Mouse (Mus musculus) T-helper 17 cell (primary cell): Measurements from ENCODE around the gene Rassf1.

Source experiments
- in situ Hi-C, 2 experiments: fragments of 300-600 bp; cut with MboI, MseI; formaldehyde crosslinking; loops; 1 replicate in 1 of 2; 2 replicates in 1 of 2; pipeline ENCODE4 v1.15.1; 2025; ENCODE audit warnings: high pct_unique_total_duplicates in 2 of 2

Rassf1 gene

DNA sequence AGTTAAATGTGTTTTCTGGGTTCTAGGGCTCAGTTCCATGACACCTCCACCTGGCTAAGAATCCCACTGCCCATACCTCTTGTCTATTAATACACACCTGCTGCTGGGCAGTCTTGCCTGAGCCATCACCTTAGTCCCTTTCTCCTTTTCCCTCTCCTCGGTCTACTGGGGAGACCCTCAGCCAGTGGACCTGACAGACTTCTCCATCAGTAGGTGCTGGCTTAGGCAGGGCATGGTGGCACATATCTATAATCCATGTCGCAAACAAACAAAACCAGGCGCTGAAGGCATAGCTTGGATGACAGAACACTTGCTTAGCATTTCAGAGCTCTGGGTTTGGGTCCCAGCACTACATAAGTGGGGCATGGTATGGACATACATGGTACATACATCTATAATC lies 12.6 kb upstream of the Rassf1 start:
- in situ Hi-C loops = loop anchor here (5.0 to 25.0 kb wide), 4 partner anchors 236 to 1549 kb away; partner anchors contain the start of genes Abhd14a (in 1 of the 2), Abhd14b (in 1 of the 2), Ccdc51 (in 1 of the 2) and Plxnb1 (in 1 of the 2)

DNA sequence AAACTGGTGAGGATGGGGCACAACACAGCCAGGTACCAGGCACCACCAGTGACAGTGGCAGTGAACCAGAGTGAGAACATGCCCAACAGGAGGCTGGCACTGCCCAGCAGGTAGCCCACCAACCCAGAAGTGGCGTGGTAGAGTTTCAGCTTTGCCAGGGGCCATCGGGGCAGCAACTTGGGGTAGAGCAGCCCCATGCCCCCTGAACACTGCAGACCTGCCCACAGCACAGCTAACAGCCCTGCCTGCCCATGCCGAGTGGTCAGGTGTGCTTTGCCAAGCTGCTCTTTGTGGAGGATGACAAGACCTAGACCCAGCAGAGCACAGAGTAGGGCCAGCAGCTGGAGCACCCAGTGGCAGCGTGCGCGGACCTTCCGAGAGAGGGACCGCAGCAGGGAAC lies 11.4 kb upstream of the Rassf1 start:
- in situ Hi-C loops = loop anchor here (5.0 to 25.0 kb wide), 4 partner anchors 238 to 1547 kb away; partner anchors contain the start of genes Abhd14a (in 1 of the 2), Abhd14b (in 1 of the 2), Ccdc51 (in 1 of the 2) and Plxnb1 (in 1 of the 2)

DNA sequence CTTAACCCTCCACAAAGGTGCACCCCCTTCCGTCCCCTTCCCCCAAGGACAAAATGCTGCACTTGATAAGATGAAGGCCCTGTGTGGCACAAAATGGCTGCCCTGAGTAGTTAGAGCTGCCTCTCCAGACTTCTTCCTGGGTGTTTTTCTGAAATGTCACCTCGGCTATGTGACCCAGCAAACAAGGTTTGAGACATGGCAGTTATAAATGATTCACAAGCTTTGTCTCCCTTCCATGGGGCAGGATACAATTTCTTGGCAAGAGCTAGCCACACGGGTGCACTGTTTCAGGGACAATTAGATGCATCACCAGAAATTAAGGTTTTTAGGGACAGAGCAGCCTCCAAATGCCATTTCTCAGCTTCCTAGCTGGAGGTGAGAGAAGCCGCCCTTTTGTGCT lies 10.9 kb upstream of the Rassf1 start:
- in situ Hi-C loops = loop anchor here (25.0 kb wide), 2 partner anchors 1353 to 1547 kb away; partner anchors contain the start of genes Ccdc51 (in 1 of the 2), Plxnb1 (in 1 of the 2), Ppm1m (in 1 of the 2) and Tma7 (in 1 of the 2)

DNA sequence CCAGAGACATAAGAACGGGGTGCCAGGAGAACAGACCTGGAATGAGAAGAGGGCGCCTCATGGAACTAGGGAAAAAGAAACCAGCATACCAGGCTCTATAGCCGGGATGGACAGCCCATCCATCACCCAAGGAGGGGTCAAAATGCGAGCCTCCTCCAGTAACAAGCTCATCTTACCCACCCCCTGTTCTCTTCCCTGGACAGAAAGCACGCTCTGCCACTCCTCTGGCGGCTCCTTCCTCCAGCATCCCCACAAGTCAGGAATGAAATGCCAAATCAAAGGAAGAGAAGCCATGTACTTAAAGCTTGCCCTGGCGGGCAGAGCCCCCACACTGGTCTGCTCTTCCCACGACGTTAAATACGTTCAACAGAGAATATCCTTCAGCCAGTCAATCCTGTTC lies 10.3 kb upstream of the Rassf1 start:
- in situ Hi-C loops = loop anchor here (25.0 kb wide), 2 partner anchors 1354 to 1546 kb away; partner anchors contain the start of genes Ccdc51 (in 1 of the 2), Plxnb1 (in 1 of the 2), Ppm1m (in 1 of the 2) and Tma7 (in 1 of the 2)

DNA sequence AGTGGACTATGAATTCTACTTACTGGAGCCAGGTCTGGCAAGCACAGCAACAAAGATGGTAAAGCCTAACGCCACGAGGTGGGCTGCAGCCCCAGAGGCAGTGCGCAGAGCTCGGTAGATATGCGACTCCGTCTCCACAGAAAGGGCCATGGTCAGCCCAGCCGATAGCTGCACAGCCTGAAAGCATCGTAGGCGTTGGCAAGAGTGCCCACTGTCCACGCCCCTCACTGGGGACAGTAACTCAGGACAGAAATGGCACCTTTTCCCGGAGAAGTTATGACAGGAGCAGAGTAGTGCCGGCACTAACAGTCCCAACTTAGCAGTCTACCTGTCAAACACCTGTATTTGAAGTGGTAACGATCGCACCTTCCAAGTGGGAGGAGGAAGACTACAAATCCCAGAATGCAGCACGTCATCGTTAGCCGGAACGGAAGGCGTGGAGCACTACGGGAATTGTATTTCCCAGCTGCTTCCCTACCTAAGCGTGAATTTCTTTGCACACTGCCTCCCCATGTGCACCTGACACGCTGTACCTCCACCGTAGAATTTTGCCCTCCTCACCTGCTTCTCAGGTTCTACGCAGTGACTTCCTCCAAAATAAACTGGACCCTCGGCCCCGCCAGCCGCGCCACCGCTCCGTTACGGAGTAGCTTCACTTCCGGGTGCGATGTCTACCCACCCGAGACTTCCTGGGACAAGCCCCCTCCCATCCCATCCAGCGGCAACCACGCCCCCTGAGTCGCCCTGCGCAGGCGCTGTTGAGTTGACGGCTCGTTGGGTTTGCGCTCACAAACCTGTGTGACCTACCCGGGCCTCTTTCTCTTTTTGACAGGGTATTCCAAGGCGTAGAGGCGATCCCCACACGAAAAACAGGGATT lies 9.6 kb upstream of the Rassf1 start, which contains the start of the genes Cyb561d2 and Nprl2:
Gene Cyb561d2 (minus strand): TSS at position 720 of the 878 bp plus-strand sequence.
Gene Nprl2 (plus strand): TSS at position 753 of the 878 bp plus-strand sequence.
- in situ Hi-C loops = loop anchor here (25.0 kb wide), 2 partner anchors 1354 to 1546 kb away; partner anchors contain the start of genes Ccdc51 (in 1 of the 2), Plxnb1 (in 1 of the 2), Ppm1m (in 1 of the 2) and Tma7 (in 1 of the 2)

DNA sequence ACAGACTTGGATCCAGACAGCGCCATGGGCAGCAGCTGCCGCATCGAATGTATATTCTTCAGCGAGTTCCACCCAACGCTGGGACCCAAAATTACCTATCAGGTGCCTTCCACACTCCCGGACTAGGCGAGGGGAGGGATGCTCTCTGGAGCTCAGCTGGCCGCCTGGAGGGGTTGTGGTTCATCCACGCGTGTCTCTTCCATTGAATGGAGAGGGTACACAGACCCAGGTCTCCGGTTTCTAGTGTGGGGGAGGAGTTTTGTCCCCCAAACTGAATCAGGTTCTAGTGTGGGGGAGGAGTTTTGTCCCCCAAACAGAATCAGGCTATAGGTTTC lies 9.0 kb upstream of the Rassf1 start:
- in situ Hi-C loops = loop anchor here (25.0 kb wide), 2 partner anchors 1355 to 1545 kb away; partner anchors contain the start of genes Ccdc51 (in 1 of the 2), Plxnb1 (in 1 of the 2), Ppm1m (in 1 of the 2) and Tma7 (in 1 of the 2)

DNA sequence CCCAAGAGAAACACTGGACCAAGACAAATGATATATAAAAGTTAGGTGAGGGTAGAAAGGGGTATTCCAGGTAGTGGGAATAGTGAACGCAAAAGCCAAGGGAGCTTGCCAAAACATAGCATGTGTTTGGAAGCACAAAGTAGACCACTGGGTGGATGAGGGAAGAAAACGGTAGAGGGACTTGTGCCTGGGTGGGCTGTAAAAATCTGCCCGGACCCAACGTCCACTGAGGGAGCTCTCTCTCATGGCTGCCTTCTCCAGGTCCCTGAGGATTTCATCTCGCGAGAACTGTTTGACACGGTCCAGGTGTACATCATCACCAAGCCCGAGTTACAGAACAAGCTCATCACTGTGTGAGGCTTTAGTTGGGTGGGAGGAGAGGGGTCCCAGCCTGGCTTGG lies 8.6 kb upstream of the Rassf1 start:
- in situ Hi-C loops = loop anchor here (25.0 kb wide), 2 partner anchors 1355 to 1545 kb away; partner anchors contain the start of genes Ccdc51 (in 1 of the 2), Plxnb1 (in 1 of the 2), Ppm1m (in 1 of the 2) and Tma7 (in 1 of the 2)

DNA sequence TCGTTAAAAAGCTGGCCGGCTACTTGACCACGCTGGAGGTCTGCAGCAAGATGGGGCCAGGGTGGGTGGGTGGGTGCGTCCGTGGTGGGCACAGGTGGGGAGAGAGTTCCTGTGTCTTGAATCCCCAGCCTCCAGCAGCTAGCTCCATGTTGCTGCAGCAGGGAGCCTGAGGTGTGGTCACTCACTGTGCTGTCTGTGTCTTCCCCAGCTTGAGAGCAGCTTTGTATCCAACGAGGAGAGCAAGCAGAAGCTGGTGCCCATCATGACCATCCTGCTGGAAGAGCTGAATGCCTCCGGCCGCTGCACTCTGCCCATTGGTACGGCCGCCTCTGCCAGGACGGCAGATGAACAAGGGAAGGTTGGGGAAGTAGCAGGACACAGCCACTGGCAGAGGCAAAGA lies 8.1 kb upstream of the Rassf1 start:
- in situ Hi-C loops = loop anchor here (25.0 kb wide), 2 partner anchors 1356 to 1544 kb away; partner anchors contain the start of genes Ccdc51 (in 1 of the 2), Plxnb1 (in 1 of the 2), Ppm1m (in 1 of the 2) and Tma7 (in 1 of the 2)

DNA sequence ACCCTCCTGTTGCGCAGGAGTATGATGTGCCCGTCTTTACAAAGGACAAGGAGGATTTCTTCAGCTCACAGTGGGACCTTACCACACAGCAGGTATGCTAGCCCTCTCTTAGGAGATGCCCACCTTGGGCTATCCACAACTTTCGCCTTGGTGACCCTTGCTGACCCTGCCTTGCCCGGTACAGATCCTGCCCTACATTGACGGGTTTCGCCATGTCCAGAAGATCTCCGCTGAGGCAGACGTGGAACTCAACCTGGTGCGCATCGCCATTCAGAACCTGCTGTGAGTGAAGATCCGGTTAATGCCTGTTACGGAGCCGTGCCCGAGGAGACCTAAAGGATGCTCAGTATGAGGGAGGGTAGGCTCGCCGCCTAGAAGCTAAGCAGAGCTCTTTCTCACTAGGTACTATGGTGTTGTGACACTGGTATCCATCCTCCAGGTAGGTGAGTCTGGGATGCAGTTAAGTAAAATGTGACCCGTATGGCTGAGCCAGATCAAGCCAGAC lies 7.1 kb upstream of the Rassf1 start:
- in situ Hi-C loops = loop anchor here (25.0 kb wide), 2 partner anchors 1357 to 1543 kb away; partner anchors contain the start of genes Ccdc51 (in 1 of the 2), Plxnb1 (in 1 of the 2), Ppm1m (in 1 of the 2) and Tma7 (in 1 of the 2)

DNA sequence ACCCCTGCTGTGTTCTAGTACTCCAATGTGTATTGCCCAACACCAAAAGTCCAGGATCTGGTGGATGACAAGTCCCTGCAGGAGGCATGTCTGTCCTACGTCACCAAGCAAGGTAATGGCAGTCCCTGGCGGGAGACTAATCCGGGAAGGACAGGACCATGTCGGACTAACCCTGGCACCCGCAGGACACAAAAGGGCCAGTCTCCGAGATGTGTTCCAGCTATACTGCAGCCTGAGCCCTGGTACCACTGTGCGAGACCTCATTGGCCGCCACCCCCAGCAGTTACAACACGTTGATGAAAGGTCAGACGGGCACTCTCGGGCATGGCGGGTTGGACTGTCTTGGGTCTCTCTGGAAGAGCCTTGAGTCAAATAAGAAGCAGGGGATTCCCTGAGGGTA lies 6.6 kb upstream of the Rassf1 start:
- in situ Hi-C loops = loop anchor here (25.0 kb wide), 2 partner anchors 1357 to 1543 kb away; partner anchors contain the start of genes Ccdc51 (in 1 of the 2), Plxnb1 (in 1 of the 2), Ppm1m (in 1 of the 2) and Tma7 (in 1 of the 2)

DNA sequence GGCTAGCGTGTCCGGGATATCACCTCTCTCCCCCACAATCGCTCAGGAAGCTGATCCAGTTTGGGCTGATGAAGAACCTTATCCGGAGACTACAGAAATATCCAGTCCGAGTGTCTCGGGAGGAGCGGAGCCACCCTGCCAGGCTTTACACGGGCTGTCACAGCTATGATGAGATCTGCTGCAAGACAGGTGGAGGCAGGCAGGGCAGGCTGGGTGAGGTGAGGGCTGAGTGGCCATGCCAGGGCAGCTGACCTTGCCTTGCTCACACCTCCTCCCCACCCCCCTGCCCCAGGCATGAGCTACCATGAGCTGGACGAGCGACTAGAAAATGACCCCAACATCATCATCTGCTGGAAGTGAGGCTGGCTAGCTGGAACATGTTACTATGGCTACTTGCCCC lies 6.2 kb upstream of the Rassf1 start:
- in situ Hi-C loops = loop anchor here (25.0 kb wide), 2 partner anchors 1358 to 1542 kb away; partner anchors contain the start of genes Ccdc51 (in 1 of the 2), Plxnb1 (in 1 of the 2), Ppm1m (in 1 of the 2) and Tma7 (in 1 of the 2)

DNA sequence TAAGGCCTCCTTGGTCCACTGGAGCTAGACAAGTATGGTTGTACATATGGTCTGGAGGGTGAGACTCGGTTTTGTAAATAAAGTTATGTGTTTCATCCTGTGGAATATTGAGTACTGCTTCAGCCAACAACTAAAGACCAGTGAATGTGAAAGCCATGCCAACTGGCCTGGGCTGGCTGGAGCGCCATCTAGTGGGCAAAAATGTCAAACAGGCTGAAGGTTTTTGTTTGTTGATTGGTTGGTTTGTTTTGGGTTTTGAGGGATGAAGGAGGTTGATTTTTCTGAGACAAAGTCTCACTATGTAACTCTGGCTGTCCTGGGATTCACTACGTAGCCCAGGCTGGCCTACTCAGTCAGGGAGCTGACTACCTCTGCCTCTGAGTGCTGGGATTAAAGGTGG lies 5.8 kb upstream of the Rassf1 start:
- in situ Hi-C loops = loop anchor here (25.0 kb wide), 2 partner anchors 1358 to 1542 kb away; partner anchors contain the start of genes Ccdc51 (in 1 of the 2), Plxnb1 (in 1 of the 2), Ppm1m (in 1 of the 2) and Tma7 (in 1 of the 2)

DNA sequence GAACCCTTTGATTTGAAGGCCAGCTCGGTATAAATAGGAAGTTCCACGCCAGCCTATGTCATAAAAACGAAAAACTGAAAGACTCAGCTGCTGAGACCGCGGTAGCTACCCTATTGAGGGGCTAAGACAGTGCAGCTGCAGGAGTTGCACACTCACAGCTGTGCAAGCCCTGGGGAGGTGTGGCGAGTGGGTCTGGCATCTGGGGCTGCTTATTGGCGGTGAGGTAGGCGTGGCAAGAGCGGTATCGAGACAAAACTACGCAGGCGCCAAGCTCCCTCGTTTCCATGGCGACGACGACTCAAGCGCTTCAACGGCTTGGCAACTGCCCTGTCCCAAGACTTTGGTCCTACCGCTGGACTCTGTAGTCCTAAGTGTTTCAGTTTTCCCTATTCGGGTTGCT lies 4.3 kb upstream of the Rassf1 start, which contains the start of gene Zmynd10:
Gene Zmynd10 (plus strand): TSS at position 273 of the 400 bp plus-strand sequence.
- in situ Hi-C loops = loop anchor here (25.0 kb wide), 2 partner anchors 1360 to 1540 kb away; partner anchors contain the start of genes Ccdc51 (in 1 of the 2), Plxnb1 (in 1 of the 2), Ppm1m (in 1 of the 2) and Tma7 (in 1 of the 2)

DNA sequence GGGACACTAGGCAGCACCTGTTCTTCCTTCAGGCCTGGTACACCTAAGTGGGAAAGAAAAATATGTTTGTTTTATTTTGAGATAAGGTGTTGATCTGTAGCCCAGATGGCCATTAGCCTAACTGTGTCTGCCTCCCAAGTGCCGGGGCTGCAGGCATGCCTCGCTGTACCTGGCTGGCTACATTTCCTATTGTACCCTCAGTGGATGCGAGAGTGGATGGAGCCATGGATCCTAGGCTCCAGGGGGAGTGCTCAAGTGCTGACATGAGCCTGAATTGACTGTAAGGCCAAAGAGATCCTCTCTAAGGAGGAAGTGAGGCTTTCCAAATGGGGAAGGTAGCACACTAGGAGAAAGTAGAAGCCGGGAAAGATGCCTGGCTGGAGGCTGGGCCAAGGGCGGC lies 3.4 kb upstream of the Rassf1 start:
- in situ Hi-C loops = loop anchor here (25.0 kb wide), 2 partner anchors 1361 to 1539 kb away; partner anchors contain the start of genes Ccdc51 (in 1 of the 2), Plxnb1 (in 1 of the 2), Ppm1m (in 1 of the 2) and Tma7 (in 1 of the 2)

DNA sequence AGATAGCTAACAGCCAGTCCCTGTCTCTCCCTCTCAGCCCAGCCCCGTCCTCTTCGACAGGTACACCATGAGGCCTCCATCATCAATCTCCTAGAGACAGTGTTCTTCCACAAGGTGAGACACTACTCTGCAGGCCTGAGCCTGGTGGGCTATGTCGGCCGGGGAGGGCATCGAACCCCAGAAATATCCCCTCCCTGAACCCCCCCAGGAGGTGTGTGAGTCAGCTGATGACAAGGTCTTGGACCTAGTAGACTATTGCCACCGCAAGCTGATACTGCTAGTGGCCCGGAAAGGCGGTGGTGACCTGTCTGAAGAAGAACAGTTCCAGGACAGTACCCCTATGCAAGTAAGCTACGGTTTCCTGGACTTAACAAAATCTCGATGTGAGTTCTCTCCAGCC lies 2.5 kb upstream of the Rassf1 start:
- in situ Hi-C loops = loop anchor here (25.0 kb wide), 2 partner anchors 1362 to 1538 kb away; partner anchors contain the start of genes Ccdc51 (in 1 of the 2), Plxnb1 (in 1 of the 2), Ppm1m (in 1 of the 2) and Tma7 (in 1 of the 2)

DNA sequence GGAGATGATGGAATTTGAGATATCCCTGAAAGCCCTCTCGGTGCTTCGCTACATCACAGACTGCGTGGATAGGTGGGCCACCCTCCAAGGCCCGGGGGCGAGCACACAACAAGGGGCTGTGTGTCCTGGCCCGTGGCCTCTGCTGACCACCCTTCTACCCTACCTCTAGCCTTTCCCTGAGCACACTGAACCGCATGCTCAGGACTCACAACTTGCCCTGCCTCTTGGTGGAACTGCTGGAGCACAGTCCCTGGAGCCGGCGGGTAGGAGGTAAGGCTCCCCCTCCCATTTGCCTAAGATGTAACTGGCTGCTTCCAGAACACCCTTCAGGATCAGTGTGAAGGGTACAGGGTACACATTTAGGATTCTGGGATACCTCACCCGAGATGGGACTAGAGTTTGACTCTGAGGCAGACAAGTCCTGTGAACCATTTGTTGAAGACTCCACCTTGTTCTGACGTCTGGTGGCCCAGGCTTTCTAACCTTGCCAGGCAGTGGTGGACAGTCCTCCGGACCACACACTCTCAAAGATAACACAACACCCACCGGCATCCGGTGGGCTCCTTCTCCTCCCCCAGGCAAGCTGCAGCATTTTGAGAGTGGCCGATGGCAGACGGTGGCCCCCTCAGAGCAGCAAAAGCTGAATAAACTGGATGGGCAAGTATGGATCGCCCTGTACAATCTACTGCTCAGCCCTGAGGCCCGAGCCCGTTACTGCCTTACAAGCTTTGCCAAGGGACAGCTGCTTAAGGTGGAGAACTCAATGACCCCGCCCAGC lies 1.9 kb upstream of the Rassf1 start:
- in situ Hi-C loops = loop anchor here (5.0 to 25.0 kb wide), 5 partner anchors 78 to 1538 kb away; partner anchors contain the start of genes Ccdc51 (in 1 of the 2), Pcbp4 (in 1 of the 2), Plxnb1 (in 1 of the 2) and Ppm1m (in 1 of the 2)

DNA sequence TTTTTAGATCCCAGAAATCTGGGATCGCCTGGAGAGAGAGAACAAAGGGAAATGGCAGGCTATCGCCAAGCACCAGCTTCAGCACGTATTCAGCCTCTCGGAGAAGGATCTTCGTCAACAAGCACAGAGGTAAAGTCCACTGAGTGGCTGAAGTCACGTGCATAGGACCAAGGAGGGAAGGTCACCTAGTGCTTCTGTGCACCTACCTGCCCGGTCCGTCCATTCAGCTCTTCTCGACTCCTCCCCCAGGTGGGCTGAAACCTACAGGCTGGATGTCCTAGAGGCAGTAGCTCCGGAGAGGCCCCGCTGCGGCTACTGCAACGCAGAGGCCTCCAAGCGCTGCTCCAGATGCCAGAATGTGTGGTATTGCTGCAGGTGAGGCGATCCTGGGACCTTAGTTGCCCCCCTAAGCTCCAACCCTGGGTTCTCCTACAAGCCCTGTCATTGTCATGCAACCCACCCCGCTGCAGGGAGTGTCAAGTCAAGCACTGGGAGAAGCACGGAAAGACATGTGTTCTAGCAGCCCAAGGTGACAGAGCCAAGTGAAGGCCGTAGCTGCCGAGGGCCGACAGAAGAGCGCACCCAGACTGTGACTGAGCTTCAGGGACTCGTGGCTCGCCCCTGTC lies 751 bp upstream of the Rassf1 start:
- in situ Hi-C loops = loop anchor here (5.0 to 10.0 kb wide), 3 partner anchors 77 to 1504 kb away; partner anchors contain the start of genes Pcbp4 (in 1 of the 2) and Trex1 (in 1 of the 2)

DNA sequence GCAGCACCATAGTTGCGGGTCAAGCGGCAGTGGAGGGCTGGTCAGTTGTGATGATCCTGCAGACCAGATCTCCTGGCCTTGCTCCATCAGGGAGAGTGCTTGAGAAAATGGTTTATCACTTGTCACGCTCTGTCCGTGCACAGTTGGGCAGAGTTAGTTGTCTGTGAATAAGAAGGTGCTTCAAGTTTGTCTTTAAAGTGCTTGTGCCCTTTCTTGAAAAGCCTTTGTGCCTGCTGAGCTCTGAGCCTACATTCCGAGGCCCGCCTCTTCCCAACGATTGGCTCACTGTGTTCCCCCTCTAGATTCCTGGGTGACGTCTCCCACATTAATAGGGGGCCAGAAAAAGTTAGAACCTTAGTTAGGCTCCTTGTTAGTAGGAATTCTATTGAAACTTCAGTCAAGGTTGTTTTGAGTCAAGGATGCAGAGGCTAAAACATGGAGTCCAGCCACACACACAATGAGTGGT lies 568 bp downstream of the Rassf1 start:
- in situ Hi-C loops = loop anchor here (5.0 to 10.0 kb wide), 3 partner anchors 75 to 1503 kb away; partner anchors contain the start of genes Pcbp4 (in 1 of the 2) and Trex1 (in 1 of the 2)
